Mouse (Mus musculus) gastrocnemius, postnatal 4 days (tissue): ENCODE results near the gene Bcl10. TPM values are rescaled to one million over a fixed set of nuclear protein-coding genes. Genes with fewer than 3 reads are reported as not detected.
A peak's percentile ranks its signal among the peaks of the same experiment; 100 is the strongest.
"Not testable (repeated sequence)": the region's sequence is repeated elsewhere in the genome, so short reads cannot be mapped to it uniquely, and the experiment has no call there.

Experiments
- DNase-seq, 2 experiments: peaks; one replicate each; pipeline ENCODE4 v3.0.0; 2021 to 2022; ENCODE audit warnings: low spot score in 2 of 2, mixed read lengths in 2 of 2
- total RNA-seq, 2 experiments: library from RNA; stranded (reverse); gene quantifications; 2 replicates each; pipeline ENCODE4 v1.2.3; 2021

Bcl10 gene
- total RNA-seq, 2 experiments from 2014 or later: 23.7 to 26.8 TPM

- no peak for DNase-seq
Measured at GRCm38 (mm10) chr3:145912512-145912911, 10.1 kb upstream of the Bcl10 start.

GRCm38 (mm10) chr3:145913263-145913662 is 9.3 kb upstream of the Bcl10 start:
- DNase-seq: no peak

GRCm38 (mm10) chr3:145913942-145914341 is 8.7 kb upstream of the Bcl10 start:
- not testable (repeated sequence) for DNase-seq

GRCm38 (mm10) chr3:145916374-145916773 is 6.2 kb upstream of the Bcl10 start:
- no peak for DNase-seq

- no peak for DNase-seq
Measured at GRCm38 (mm10) chr3:145916826-145917225, 5.8 kb upstream of the Bcl10 start.

- no peak for DNase-seq
Measured at GRCm38 (mm10) chr3:145922971-145923370, 367 bp downstream of the Bcl10 start.

- peak; percentile 98 to 99 for DNase-seq
Measured at GRCm38 (mm10) chr3:145923874-145924577, 1.4 kb downstream of the Bcl10 start.

- peak; percentile 31 to 47 for DNase-seq
Measured at GRCm38 (mm10) chr3:145924649-145925337, 2.2 kb downstream of the Bcl10 start.

- no peak for DNase-seq
Measured at GRCm38 (mm10) chr3:145925506-145925905, 2.9 kb downstream of the Bcl10 start.

GRCm38 (mm10) chr3:145929525-145930400 is 7.2 kb downstream of the Bcl10 start:
- no peak for DNase-seq

- no peak for DNase-seq
Measured at GRCm38 (mm10) chr3:145933845-145934244, 11.2 kb downstream of the Bcl10 start.

- DNase-seq: peak; percentile 88 to 91
Measured at GRCm38 (mm10) chr3:145937505-145938404, 15.2 kb downstream of the Bcl10 start, which contains the start of gene 2410004B18Rik. 2410004B18Rik (plus strand) TSS chr3:145938014.

- DNase-seq: peak; percentile 23 to 24
Measured at GRCm38 (mm10) chr3:145938405-145939349, 16.1 kb downstream of the Bcl10 start.

- no peak for DNase-seq
Measured at GRCm38 (mm10) chr3:145939402-145939801, 16.8 kb downstream of the Bcl10 start.

GRCm38 (mm10) chr3:145939971-145940370 is 17.4 kb downstream of the Bcl10 start:
- no peak for DNase-seq

GRCm38 (mm10) chr3:145941971-145942370 is 19.4 kb downstream of the Bcl10 start:
- peak in 1 of 2 experiments; percentile 57 for DNase-seq

GRCm38 (mm10) chr3:145944348-145944747 is 21.7 kb downstream of the Bcl10 start:
- no peak for DNase-seq

- DNase-seq: no peak
Measured at GRCm38 (mm10) chr3:145945904-145946303, 23.3 kb downstream of the Bcl10 start.

- DNase-seq: no peak
Measured at GRCm38 (mm10) chr3:145946654-145947053, 24.1 kb downstream of the Bcl10 start.
